8 mouse cellular contexts compared by ENCODE assay signal in genomic region chr11:108752301-108752700, GRCm38 (mm10).
DNase-seq lines count a peak whose midpoint lies in the region; ATAC-seq and TF ChIP-seq lines count a peak whose summit lies in the region.

No protein-coding gene starts in this region.

- no peaks in the 10 kb centered on the region for H3K9me3 ChIP-seq in forebrain, postnatal 0 days (ENCODE audit: low read length)
- no peaks in the 10 kb centered on the region for H3K9me3 ChIP-seq in lung, embryonic 16.5 days (ENCODE audit: control insufficient read depth, low read length)
- H3K9me3 ChIP-seq in stomach, embryonic 15.5 days: no peaks in the 10 kb centered on the region

- H3K4me2 ChIP-seq in forebrain, postnatal 0 days (ENCODE audit: low read depth): no peak overlapping the region
- peak overlapping the region; percentile 26; the same call in 1 of the 2 replicates for H3K4me2 ChIP-seq in lung, embryonic 16.5 days (ENCODE audit: low read depth, low read length)
- no peak overlapping the region for H3K4me2 ChIP-seq in stomach, embryonic 15.5 days

- H3K27me3 ChIP-seq in forebrain, postnatal 0 days (ENCODE audit: insufficient read depth, low read length): no peaks in the 10 kb centered on the region
- H3K27me3 ChIP-seq in lung, embryonic 16.5 days (ENCODE audit: control insufficient read depth, insufficient read depth, low read depth, low read length): no peaks in the 10 kb centered on the region
- no peaks in the 10 kb centered on the region for H3K27me3 ChIP-seq in stomach, embryonic 15.5 days (replicated peaks)

- no peak for ATAC-seq in forebrain, postnatal 0 days
- peak; percentile 46 to 64; a peak in 2 of 4 replicates for ATAC-seq in hematopoietic stem cell, adult 5-6 weeks (replicated peaks in 1 of 2; ENCODE audit: insufficient read depth in 1 of 2, low FRiP score in 2 of 2, low TSS enrichment in 1 of 2, low read depth in 1 of 2, poor library complexity in 2 of 2, severe bottlenecking in 2 of 2)
- ATAC-seq in lung, embryonic 16.5 days (ENCODE audit: low read depth): peak; percentile 64
- peak; percentile 58; the same call in 1 of the 2 replicates for ATAC-seq in stomach, embryonic 15.5 days (ENCODE audit: insufficient read depth, low FRiP score, low read depth)

- H3K4me3 ChIP-seq in forebrain, postnatal 0 days (ENCODE audit: low read depth, low read length): no peak overlapping the region
- H3K4me3 ChIP-seq in lung, embryonic 16.5 days (ENCODE audit: low read length): no peak overlapping the region
- H3K4me3 ChIP-seq in stomach, embryonic 15.5 days (replicated peaks): no peak overlapping the region

- no peak for TF ChIP-seq POLR2A in brain, embryonic 14.5 days (IDR thresholded peaks at IDR 0.05; ENCODE audit: borderline replicate concordance, extremely low read depth, insufficient read depth, insufficient read length, poor library complexity, severe bottlenecking)

- H3K9ac ChIP-seq in forebrain, postnatal 0 days: no peak overlapping the region
- no peak overlapping the region for H3K9ac ChIP-seq in lung, embryonic 16.5 days (ENCODE audit: low read length)
- H3K9ac ChIP-seq in stomach, embryonic 15.5 days: no peak overlapping the region

- no peak overlapping the region for H3K27ac ChIP-seq in forebrain, postnatal 0 days (ENCODE audit: low read depth, low read length)
- H3K27ac ChIP-seq in lung, embryonic 16.5 days (ENCODE audit: low read length): peak overlapping the region; percentile 69
- H3K27ac ChIP-seq in stomach, embryonic 15.5 days: peak overlapping the region; percentile 51

- no peaks in the 10 kb centered on the region for H3K36me3 ChIP-seq in forebrain, postnatal 0 days (ENCODE audit: insufficient read depth)
- H3K36me3 ChIP-seq in lung, embryonic 16.5 days (ENCODE audit: control insufficient read depth, insufficient read depth, low read length): no peaks in the 10 kb centered on the region
- no peaks in the 10 kb centered on the region for H3K36me3 ChIP-seq in stomach, embryonic 15.5 days

- WGBS in forebrain, postnatal 0 days: 10% methylated on average over 7 of the region's 7 CpGs
- WGBS in lung, embryonic 16.5 days: 9% methylated on average over 7 of the region's 7 CpGs
- WGBS in stomach, embryonic 15.5 days: 26% methylated on average over 7 of the region's 7 CpGs

- H3K4me1 ChIP-seq in forebrain, postnatal 0 days (ENCODE audit: insufficient read depth): peaks cover 3% of the 10 kb centered on the region; the same call in 1 of the 2 replicates
- peaks cover 35% of the 10 kb centered on the region for H3K4me1 ChIP-seq in lung, embryonic 16.5 days (replicated peaks; ENCODE audit: control insufficient read depth, insufficient read depth, low read length)
- H3K4me1 ChIP-seq in stomach, embryonic 15.5 days: peaks cover 15% of the 10 kb centered on the region

- TF ChIP-seq CTCF in brain, embryonic 14.5 days (IDR thresholded peaks at IDR 0.05; ENCODE audit: borderline replicate concordance, extremely low read depth, insufficient read depth, insufficient read length): no peak
- no peak for TF ChIP-seq CTCF in forebrain, postnatal 0 days (IDR thresholded peaks at IDR 0.05; ENCODE audit: low read depth)

- DNase-seq in retina, postnatal 1 day: peak; percentile 72
- no peak for DNase-seq in retina, embryonic 14.5 days (ENCODE audit: low spot score)
- DNase-seq in brain, embryonic 14.5 days (ENCODE audit: low read depth): peak; percentile 95
- peak; percentile 58 for DNase-seq in forebrain, postnatal 0 days
- no peak for DNase-seq in c-Kit-positive CD71-positive TER-119-positive erythroid progenitor cells, embryonic 14.5 days (ENCODE audit: low spot score)

Comparison
In these comparisons a context has a peak if more than half of its experiments do, and no peak if none do; other contexts are left out.
1. DNase-seq: peak in retina, postnatal 1 day (single experiment), brain, embryonic 14.5 days (single experiment) and forebrain, postnatal 0 days (single experiment); none in retina, embryonic 14.5 days (single experiment) and c-Kit-positive CD71-positive TER-119-positive erythroid progenitor cells, embryonic 14.5 days (single experiment).